Mouse (Mus musculus) left cerebral cortex, adult 9 months (tissue): ENCODE results near the gene Ifnk.

Source experiments
- DNase-seq, 2 experiments: peaks; one replicate each; pipeline ENCODE4 v3.0.0; 2022; ENCODE audit warnings: low spot score in 2 of 2

The Ifnk gene

GRCm38 (mm10) chr4:35189794-35190193 is 37.9 kb downstream of the Ifnk start:
- peak; percentile 15 to 36 for DNase-seq

DNA sequence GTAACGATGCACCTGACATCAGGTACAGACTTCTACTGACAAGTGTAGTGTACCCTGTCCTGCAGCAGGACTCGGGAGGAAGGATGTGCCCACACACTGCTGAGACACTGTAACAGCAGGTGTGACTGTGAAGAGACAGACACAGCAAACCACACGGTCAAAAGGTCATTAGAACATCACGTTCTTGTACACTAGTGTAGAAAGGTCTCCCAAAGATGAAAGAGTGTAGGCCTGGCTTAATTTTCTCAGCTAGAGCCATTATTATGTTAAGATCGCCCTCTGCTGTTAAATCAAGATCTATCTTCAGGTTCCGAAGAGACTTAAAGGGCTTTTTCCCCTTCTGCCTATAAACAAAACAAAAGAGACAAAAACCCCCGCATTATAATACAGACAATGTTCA is 40.9 kb downstream of the Ifnk start:
- no peak for DNase-seq

- DNase-seq, result no peak
Measured at GRCm38 (mm10) chr4:35201700-35202099, 49.8 kb downstream of the Ifnk start.
